Mouse (Mus musculus): ENCODE data around the gene Ola1.

The Ola1 gene

GRCm38 (mm10) chr2:73146111-73146510 is 72.6 kb downstream of the Ola1 start:
- no peak for DNase-seq (ENCODE audit: low read depth)

- DNase-seq (ENCODE audit: low read depth) = no peak
These were observed 75.0 kb downstream of the Ola1 start for GRCm38 (mm10) chr2:73143732-73144131.

- DNase-seq (ENCODE audit: low read depth) = no peak
These were observed 75.8 kb downstream of the Ola1 start for GRCm38 (mm10) chr2:73142832-73143470.

DNA sequence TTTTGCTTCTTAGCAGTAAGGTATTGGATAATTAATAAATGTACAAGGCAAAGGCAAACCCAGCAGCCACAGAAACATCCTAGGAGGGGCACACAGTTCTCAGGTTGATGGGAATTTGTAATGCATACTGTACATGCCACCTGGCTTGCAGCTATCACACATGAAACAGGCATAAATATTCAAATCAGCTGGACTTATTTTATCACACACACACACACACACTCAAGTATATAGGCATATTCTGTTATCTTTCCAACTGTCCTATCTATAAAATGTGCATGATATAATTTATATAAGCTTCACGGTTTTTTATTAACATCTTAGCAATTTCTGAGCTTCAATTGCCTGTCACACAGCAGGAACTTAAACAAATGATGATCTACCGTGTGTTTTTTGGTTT is 85.8 kb downstream of the Ola1 start:
- DNase-seq (ENCODE audit: low read depth) = no peak

DNA sequence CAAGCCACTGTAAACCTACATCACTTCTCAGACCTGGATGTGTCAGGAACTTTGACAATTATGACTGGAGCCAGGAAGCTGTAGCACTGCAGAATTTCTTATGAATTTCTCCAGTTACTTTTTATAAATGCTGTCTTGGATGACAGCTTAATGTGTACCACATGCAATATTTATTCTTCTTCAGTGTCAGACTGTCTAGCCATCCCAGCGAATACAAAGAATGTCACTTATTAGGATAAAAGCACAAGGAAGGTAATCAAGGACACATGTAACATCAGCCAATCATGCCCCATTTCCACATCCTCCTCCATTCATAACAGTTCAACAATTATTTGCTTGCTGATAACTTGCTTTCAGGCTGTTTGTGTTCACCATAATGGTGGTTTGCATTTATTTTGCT is 91.0 kb downstream of the Ola1 start:
- DNase-seq (ENCODE audit: low read depth) = no peak

GRCm38 (mm10) chr2:73118781-73119180 is 99.9 kb downstream of the Ola1 start:
- no peak for DNase-seq (ENCODE audit: low read depth)

DNA sequence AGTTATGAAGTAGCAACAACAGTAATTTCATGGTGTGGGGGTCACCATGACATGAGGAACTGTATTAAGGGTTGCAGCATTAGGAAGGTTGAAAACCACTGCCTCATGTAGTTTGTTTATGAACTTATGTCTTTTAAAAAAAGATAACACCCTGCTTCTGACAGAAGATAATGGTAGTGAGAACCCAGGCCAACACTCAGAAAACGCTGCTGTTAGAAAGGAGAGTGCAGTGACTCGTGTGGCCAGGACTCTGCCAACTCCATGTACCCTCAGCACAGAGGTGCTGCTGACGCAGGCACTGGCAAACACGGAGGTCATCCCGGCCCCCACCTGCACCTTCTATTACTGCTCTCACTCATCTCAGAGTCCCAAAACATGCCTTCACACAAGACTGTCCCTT is 111.6 kb downstream of the Ola1 start:
- no peak for DNase-seq (ENCODE audit: low read depth)

GRCm38 (mm10) chr2:73096491-73096890 is 122.2 kb downstream of the Ola1 start:
- DNase-seq (ENCODE audit: low read depth) = peak; percentile 46

DNA sequence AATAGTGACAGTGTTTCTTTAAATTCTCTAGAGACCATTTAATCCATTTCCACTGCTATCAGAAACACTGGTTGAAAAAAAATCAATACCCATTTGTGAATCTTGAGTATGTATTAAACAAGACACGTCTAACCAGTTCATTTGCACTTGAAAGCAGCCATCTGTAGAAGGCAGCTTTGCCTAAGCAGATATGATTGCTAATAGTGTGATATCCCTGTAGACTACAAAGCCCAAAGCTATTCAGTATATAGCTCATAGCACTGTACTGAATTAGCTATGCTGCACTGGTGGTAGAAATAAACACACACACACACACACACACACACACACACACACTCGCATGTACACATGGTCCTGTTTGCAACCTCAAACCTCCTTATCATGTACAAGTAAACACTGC is 123.4 kb downstream of the Ola1 start:
- DNase-seq (ENCODE audit: low read depth) = no peak

DNA sequence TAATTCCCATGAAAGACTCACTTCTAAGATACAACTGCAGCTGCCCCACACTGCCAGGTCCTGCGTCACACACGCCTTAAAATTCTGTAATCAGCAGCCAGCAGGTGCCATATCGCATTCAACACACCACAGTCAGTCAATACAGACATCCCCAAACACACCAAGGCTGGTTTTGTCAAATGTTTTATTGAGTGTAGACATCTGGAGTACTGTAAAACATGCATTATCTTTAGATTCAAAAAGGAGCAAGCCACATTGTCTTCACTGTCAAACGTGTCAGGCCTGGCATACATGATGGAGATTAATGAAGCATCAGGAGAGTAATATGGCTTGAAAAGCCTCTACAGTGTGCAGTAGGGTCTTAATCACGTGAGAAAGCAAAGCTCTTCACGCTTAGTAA is 125.7 kb downstream of the Ola1 start:
- DNase-seq (ENCODE audit: low read depth) = no peak

GRCm38 (mm10) chr2:73091302-73091701 is 127.4 kb downstream of the Ola1 start:
- DNase-seq (ENCODE audit: low read depth) = no peak

DNA sequence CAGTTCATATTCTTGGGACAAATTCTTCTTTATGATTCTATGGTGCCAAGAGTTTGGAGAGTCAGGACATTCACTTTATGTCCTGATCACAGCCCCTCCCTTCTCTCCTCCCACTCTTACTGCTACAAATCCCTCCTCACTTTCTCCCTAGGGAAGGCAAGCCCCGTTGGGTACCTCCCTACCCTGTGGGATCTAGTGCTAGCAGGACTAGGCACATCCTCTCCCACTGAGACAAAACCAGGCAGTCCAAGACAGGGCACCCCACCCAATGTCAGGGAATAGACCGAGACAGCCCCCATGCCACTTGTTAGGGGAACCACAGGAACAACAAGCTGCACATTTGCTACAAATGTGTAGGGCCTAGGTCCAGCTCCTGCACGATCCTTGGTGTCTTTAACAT is 131.1 kb downstream of the Ola1 start:
- no peak for DNase-seq (ENCODE audit: low read depth)

DNA sequence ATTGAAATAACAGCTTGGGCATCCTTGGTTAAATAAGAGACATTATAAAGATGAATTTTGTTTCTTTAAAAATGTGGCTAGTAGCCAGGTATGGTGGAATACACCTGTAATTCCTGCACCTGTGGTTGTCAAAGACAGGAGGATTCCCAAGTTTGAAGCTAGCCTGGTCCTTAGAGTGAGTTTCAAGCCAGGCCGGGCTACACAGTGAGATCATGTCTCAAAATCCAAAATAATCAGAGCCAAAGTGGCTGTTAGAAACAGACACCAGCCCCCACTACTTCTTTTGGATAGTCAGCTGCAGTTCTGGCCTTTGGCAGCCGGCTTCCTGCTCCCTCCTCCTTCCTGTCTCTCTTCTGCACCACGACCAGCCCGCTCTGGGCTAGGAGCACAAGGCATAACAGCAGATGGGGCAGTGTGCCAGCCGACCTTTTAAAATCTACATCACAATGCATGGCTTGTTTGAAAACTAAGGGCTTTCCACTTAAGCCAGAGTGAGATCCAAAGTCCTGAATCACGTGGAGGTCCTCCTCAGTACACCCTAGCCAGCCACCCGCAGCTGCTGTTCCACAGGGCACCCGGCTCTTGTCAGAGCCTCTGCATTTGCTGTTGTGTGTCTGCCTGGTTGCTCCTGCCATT is 132.9 kb downstream of the Ola1 start:
- peak; percentile 69 for DNase-seq (ENCODE audit: low read depth)

DNA sequence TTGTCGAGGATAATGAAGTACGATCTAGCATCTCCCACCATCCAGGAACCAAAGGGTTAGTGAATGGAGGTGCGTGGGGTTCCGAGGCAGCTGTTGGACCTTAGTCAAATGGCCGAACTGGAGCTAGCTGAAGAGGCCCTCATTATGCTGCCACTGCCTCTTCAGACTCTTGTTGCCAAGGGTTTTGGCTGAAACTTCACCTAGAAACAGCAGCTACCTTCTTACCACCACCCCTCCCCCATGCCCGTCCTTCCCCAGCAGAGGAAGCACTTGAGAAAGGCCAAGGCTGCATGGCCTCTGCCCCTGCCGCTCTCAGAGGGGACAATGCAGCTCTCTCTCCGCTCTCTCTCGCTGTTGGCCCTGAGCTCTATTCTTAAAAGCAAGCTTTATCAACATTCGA is 136.2 kb downstream of the Ola1 start:
- no peak for DNase-seq (ENCODE audit: low read depth)

DNA sequence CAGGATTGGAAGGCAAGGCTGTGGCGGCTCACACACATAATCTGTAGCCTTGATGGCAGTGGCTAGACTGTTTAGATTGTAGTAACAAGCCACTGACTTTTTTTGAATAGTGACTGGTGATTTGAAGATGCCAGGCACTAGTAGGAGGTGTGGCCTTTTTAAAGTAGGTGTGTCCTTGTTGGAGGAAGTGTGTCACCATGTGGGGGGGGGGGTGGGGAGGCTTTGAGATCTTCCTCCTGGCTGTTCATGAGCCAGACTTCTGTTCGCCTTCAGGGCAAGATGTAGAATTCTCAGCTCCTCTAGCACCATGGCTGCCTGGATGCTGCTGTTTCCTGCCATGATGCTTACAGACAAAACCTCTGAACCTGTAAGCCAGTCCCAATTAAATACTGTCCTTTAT is 136.9 kb downstream of the Ola1 start:
- no peak for DNase-seq (ENCODE audit: low read depth)

DNA sequence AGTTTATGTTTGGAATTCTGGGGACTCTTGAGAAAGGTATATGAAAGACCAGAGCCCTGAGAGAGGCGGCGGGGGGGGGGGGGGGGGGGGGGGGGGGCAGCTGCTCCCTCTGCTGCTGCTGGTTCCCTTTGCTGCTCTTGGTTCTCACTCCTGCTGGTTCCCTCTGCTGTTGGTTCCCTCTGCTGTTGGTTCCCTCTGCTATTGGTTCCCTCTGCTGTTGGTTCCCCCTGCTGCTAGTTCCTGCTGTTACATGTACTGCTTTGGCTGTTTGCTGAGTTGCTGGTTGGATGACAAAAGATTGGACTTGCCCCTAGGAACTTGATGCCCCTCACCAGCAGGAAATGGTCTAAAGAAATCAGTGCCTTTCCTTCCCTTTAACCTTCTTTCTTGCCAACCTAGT is 138.6 kb downstream of the Ola1 start:
- DNase-seq (ENCODE audit: low read depth) = peak; percentile 68

DNA sequence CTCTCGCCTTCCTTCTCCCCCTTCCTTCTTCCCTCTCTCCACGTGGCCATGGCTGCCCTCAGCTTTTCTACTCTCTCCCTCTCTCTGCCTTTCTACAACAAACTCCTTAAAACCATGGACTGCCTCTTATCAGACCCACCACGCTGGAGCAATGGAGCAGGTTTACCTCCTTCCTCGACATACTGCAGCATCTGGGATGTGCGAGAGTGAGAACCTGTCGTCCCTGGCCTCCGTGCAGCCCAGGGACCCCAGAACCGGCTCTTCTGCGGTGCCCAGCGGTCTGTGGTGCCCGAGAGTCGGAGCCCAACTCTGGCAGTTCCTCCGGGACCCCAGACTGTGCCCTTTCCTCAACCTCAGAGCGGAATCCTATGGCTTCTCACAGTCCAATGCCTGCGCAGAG is 139.4 kb downstream of the Ola1 start:
- no peak for DNase-seq (ENCODE audit: low read depth)

DNA sequence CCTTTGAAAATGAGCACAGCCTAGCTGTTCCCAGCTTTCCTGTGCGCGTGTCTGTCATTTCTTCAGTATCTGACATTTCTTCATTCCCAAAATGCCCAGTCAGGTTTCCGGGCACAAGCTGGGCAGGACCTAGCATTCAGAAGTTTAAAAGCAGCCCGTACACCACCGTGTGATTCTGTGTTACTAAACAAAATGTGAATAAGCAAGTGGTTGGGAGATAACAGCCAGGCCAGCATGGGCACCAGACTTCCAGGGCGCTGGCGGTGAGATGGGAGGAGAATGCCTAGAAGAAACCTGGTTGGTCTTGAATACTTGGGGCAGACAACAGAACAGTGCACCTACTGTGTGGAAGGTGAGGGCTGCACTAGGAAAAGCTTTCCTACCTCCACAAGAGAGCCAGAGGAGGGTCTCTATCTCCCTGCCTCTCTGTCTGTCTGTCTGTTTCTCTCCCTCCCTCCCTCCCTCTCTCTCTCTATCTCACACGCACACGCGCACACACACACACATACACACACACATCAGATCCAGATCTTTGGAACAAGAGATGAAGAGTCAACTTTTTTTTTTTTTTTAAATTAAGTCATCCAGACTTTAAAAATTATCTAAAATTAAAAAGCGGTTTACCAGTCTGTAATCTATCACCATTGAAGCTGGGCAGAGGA is 144.8 kb downstream of the Ola1 start:
- DNase-seq (ENCODE audit: low read depth) = no peak

- no peak for DNase-seq (ENCODE audit: low read depth)
These were observed 147.5 kb downstream of the Ola1 start for GRCm38 (mm10) chr2:73071201-73071600.

DNA sequence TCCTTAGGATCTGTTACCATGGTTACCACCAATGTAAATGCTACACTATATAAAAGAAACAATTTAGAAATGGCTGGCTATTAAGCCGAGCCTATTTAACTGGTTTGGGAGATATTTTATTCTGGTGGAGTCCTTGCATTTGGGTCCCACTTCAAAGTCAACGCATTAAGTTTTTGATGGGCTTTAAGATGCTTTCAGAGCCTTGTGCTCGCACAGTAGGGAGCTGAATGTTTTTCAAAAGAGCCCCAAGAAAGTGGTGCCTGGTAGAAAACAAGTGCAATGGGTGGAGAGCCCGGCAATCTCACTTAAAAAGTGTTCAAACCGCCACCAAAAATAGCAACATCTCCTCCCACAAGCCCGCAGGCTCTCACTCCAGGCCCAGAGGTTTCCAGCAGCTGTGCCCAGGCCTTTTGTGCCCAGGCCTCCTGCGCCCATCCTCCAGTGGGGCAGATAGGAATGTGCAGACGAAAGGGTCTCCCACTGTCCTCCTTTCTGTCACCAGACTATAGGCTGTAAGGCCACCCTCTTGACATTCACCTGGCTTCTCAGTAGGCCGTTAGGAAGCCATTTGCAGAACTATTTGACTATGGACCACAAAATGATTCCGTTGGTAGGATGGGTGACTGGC is 148.2 kb downstream of the Ola1 start:
- no peak for DNase-seq (ENCODE audit: low read depth)

DNA sequence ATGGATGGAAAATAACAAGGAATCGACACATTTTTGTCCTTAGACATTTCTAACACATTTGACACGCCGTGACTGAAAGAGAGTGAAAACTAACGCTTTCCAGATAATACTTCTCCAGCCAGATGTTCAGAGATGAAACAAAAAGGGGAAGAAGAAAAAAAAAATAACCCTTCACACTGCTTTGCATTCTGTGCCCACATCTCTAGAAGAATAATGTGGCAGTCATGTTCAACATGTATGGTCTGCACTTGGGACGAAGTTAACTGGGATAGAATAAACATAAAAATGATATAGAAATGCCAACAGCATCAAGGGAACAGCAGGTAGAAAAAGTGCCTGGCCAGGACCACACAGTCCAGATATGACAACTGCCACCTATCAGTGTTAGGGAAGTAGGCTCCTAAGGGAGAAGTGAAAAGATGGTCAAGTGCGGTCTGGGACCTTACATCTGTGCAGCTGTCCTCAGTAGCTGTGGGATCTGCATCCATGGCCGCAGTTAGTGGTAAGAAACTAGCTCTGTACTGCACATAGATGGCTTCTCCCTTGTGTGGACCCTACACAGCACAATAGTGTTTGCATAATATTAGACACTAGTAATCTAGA is 149.4 kb downstream of the Ola1 start:
- DNase-seq (ENCODE audit: low read depth) = no peak

- peak; percentile 27 for DNase-seq (ENCODE audit: low read depth)
These were observed 152.2 kb downstream of the Ola1 start for GRCm38 (mm10) chr2:73066307-73067167.

Measured in NIH3T3 (cell line).